Mouse (Mus musculus) liver, postnatal 0 days (tissue): Measurements from ENCODE around the gene Irak2.

Experiments
- CTCF ChIP-seq: sonication (generic); IDR thresholded peaks from 2 replicates; pipeline ENCODE4 v1.5.1; 2016; ENCODE audit warnings: antibody characterized with exemption, low read depth
- EP300 ChIP-seq: IDR thresholded peaks from 2 replicates; pipeline ENCODE4 v1.6.1; 2016; ENCODE audit warnings: antibody characterized with exemption, low read depth, mild to moderate bottlenecking

DNA sequence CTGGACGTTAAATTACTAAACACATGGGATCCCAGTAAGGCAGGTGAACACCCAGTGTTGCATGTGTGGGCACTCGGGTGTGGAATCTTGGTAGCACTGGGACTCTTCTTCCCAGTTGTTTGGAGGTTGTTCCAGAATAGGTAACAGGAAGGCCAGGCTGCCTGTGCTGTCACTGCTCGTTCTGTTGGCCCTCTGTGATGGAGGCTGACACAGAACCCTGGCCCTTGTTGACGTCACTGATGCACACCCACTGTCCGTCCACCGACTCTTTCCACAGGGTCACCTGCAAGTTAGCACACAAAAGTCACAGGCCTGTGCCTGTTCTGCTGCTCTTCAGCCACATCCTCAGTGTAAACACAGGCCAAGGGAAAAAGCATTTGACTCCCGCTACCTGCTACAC is 89.9 kb downstream of the Irak2 start:
- TF ChIP-seq EP300 (no peak), CTCF (no peak)
